Mouse (Mus musculus) liver, embryonic 13.5 days (tissue): Measurements from ENCODE around the gene Gm34653. TPM values are rescaled to one million over a fixed set of nuclear protein-coding genes. Genes with fewer than 3 reads are reported as not detected.
"Not testable (repeated sequence)": the region's sequence is repeated elsewhere in the genome, so short reads cannot be mapped to it uniquely, and the experiment has no call there.

Experiments used
- ATAC-seq: fragments of 200-750 bp; cut with Nextera tagmentation; 2 replicates; pipeline ENCODE4 v1.8.0; 2017; ENCODE audit warnings: low read depth, mild to moderate bottlenecking, moderate number of reproducible peaks, moderate library complexity
- DNase-seq: peaks from one replicate; pipeline ENCODE4 v3.0.0; 2022
- H3K27ac ChIP-seq: fragments of 300-500 bp; sonication (generic); 2 replicates; pipeline ENCODE4 v1.5.1; 2015; ENCODE audit warnings: moderate library complexity, mild to moderate bottlenecking, inconsistent platforms
- H3K27me3 ChIP-seq: fragments of 300-500 bp; sonication (generic); 2 replicates; pipeline ENCODE4 v1.6.1; 2015; ENCODE audit warnings: mild to moderate bottlenecking, inconsistent platforms
- H3K36me3 ChIP-seq: fragments of 300-500 bp; sonication (generic); 2 replicates; pipeline ENCODE4 v1.6.1; 2015; ENCODE audit warnings: mild to moderate bottlenecking, inconsistent platforms
- H3K4me1 ChIP-seq: fragments of 300-500 bp; sonication (generic); replicated peaks from 2 replicates; pipeline ENCODE4 v1.6.1; 2015; ENCODE audit warnings: inconsistent platforms
- H3K4me2 ChIP-seq: fragments of 300-500 bp; sonication (generic); 2 replicates; pipeline ENCODE4 v1.6.1; 2015; ENCODE audit warnings: inconsistent platforms, mild to moderate bottlenecking, moderate library complexity
- H3K4me3 ChIP-seq: fragments of 300-500 bp; sonication (generic); replicated peaks from 2 replicates; pipeline ENCODE4 v1.5.1; 2015; ENCODE audit warnings: mild to moderate bottlenecking, inconsistent platforms
- H3K9ac ChIP-seq: fragments of 300-500 bp; sonication (generic); 2 replicates; pipeline ENCODE4 v1.6.1; 2015; ENCODE audit warnings: mild to moderate bottlenecking, inconsistent platforms
- H3K9me3 ChIP-seq: fragments of 300-500 bp; sonication (generic); replicated peaks from 2 replicates; pipeline ENCODE4 v1.6.1; 2016; ENCODE audit warnings: inconsistent platforms
- WGBS: fragments of 180-500 bp; shearing (Covaris S2); methylation state at CpG from one replicate; pipeline ENCODE4 v1.1.7; 2015; ENCODE audit not compliant: insufficient replicate concordance; 5-methylcytosine and 5-hydroxymethylcytosine counted together
- polyA plus RNA-seq: library from polyadenylated mRNA; unstranded; fragments of >200 nt; fragmentation: Nextera tagmentation; extraction: Ambion mirVana; gene quantifications from 2 replicates; pipeline ENCODE4 v1.2.1, GENCODE M21; 2015

Gene Gm34653
- polyA plus RNA-seq, 1 experiment from 2014 or later: 0.08 TPM

DNA sequence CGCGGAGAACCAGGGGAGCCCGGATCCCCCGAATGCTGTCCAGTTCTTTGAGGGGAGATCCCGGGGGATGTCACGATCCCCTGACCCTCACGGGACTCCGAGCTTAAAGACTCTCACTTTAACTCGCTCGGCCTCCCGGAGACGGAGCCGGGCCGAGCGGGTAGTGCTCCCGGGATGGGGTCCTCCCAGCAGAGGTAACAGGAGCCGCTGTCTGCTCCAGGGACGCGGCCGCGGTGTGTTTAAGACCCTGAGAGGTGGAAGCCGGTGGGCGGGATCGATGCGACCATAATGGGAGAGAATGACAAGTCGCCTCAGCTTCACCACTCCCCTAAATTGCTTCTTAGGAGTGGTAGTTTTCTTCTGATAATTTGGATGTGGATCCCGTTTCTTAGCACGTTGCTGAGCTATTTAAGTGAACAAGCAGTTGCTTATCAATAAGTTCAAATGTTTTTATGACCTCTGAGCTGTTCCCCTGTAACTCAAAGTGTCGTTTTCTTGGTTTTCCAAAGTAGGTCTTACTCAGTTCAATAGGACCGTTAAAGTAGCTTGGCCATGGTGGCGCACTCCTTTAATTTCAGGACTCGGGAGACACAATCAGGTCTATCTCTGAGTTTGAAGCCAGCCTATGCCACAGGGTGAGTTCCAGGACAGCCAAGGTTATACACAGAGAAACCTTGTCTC, 30.1 kb upstream of the Gm34653 start:
- ATAC-seq (peak; percentile 30), DNase-seq (peak; percentile 50)
- Histone ChIP-seq H3K4me2 (peak overlapping the region; percentile 74), H3K27ac (peak overlapping the region; percentile 96), H3K9ac (peak overlapping the region; percentile 93), H3K4me3 (peak overlapping the region; percentile 80), H3K36me3 (peaks cover 35% of the 10 kb centered on the region), H3K4me1 (peaks cover 73% of the 10 kb centered on the region)
- under 1% methylated on average over 30 of the region's 32 CpGs for WGBS
- H3K27me3 ChIP-seq, H3K9me3 ChIP-seq: not testable (repeated sequence)

DNA sequence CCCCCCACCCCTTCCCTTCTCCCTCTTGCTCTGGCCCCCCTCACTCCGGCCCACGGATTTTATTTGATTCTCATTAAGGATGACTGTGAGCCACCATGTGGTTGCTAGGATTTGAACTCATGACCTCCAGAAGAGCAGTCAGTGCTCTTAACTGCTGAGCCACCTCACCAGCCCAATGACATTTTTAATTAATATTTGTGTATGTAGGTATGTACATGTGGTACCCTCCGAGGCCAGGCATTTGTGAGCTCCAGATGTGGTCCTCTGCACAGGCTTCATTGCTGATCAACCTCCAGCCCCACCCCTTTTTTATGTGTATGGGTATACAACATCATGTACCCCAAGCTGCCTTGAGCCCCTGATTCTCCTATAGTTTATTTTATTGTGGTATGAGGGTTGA, 29.1 kb upstream of the Gm34653 start:
- H3K4me1 ChIP-seq: peaks cover 72% of the 10 kb centered on the region
- peaks cover 44% of the 10 kb centered on the region for H3K36me3 ChIP-seq
- peak overlapping the region; percentile 90 for H3K27ac ChIP-seq
- DNase-seq (no peak), ATAC-seq (no peak)
- H3K27me3 ChIP-seq: no peaks in the 10 kb centered on the region
- H3K9ac ChIP-seq: peak overlapping the region; percentile 75
- peak overlapping the region; percentile 78 for H3K4me2 ChIP-seq
- H3K4me3 ChIP-seq: peak overlapping the region; percentile 80
- WGBS: 68% methylated on average over 3 of the region's 3 CpGs
- no peaks in the 10 kb centered on the region for H3K9me3 ChIP-seq

GRCm38 (mm10) chr2:34804172-34804571, 28.6 kb upstream of the Gm34653 start:
- peak overlapping the region; percentile 90 for H3K27ac ChIP-seq

GRCm38 (mm10) chr2:34804815-34805214, 28.0 kb upstream of the Gm34653 start:
- ATAC-seq: peak; percentile 64
- Histone ChIP-seq H3K27ac (peak overlapping the region; percentile 90), H3K9ac (peak overlapping the region; percentile 75), H3K4me2 (peak overlapping the region; percentile 78), H3K9me3 (no peaks in the 10 kb centered on the region), H3K27me3 (no peaks in the 10 kb centered on the region), H3K36me3 (peaks cover 55% of the 10 kb centered on the region), H3K4me1 (peaks cover 78% of the 10 kb centered on the region), H3K4me3 (peak overlapping the region; percentile 80)
- peak; percentile 60 for DNase-seq
- 15% methylated on average over 1 of the region's 1 CpGs for WGBS

More at GRCm38 (mm10) chr2:34804172-34804571, 28.6 kb upstream of the Gm34653 start:
- Histone ChIP-seq H3K4me1 (peaks cover 72% of the 10 kb centered on the region), H3K27me3 (no peaks in the 10 kb centered on the region), H3K4me2 (peak overlapping the region; percentile 78), H3K9ac (peak overlapping the region; percentile 75), H3K4me3 (peak overlapping the region; percentile 80), H3K9me3 (no peaks in the 10 kb centered on the region), H3K36me3 (peaks cover 48% of the 10 kb centered on the region)
- ATAC-seq: no peak
- no peak for DNase-seq
- 85% methylated on average over 2 of the region's 2 CpGs for WGBS

DNA sequence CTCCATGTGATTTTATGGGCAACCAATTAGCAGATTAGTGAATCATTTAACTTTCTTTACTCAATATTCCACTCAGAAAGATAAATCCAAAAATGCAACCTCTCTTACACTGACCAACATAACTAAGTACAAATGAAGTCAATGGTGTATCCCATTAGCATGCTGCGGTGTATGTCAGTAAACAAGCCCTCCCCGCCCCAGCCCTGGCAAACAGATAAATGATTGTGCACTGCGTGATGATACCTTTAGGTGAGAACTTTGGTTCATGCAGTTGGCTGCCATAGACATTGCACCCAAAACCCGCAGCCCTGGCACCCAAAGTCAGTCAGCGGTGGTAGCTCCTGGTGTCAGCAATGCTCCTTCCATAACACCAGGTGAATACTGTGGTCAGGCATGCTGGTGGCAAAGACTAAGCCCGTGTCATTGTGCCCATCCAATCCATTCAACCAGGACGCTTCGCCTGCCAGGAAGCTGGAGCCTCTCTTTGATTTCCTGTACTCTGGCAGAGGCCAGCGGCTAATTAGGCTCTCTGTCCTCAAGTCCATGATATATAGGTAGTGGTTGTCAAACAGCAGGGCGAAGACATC, 27.4 kb upstream of the Gm34653 start:
- H3K27me3 ChIP-seq: no peaks in the 10 kb centered on the region
- ATAC-seq: peak; percentile 35
- DNase-seq: peak; percentile 26
- H3K4me1 ChIP-seq: peaks cover 80% of the 10 kb centered on the region
- 79% methylated on average over 10 of the region's 10 CpGs for WGBS
- H3K27ac ChIP-seq: peak overlapping the region; percentile 90
- peaks cover 60% of the 10 kb centered on the region for H3K36me3 ChIP-seq
- H3K4me2 ChIP-seq: peak overlapping the region; percentile 41
- H3K9me3 ChIP-seq: no peaks in the 10 kb centered on the region
- 0 out of 2 replicates have a peak overlapping the region, but pooled peaks have one; percentile 1 for H3K4me3 ChIP-seq
- H3K9ac ChIP-seq: peak overlapping the region; percentile 49

DNA sequence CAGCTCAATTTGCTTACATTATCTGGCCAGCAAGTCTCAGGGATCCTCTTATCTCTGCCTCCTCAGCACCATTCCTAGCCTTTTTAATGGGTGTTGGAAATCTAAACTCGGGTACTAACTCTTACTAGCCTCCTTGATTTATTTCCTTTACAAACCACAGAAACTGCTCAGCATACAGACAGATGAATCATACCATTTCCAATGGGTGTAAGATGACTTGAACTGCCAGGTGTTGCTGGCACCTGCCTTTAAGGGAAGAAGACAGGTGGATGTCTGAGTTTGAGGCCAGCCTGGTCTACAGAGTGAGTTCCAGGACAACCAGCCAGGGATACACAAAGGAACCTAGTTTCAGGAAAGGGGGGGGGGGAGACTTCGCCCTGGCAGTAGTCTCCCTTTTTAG, 24.8 kb upstream of the Gm34653 start:
- Histone ChIP-seq H3K36me3 (peaks cover 85% of the 10 kb centered on the region), H3K27me3 (no peaks in the 10 kb centered on the region), H3K4me1 (peaks cover 76% of the 10 kb centered on the region), H3K4me2 (0 out of 2 replicates have a peak overlapping the region, but pooled peaks have one; percentile 1), H3K4me3 (no peak overlapping the region), H3K27ac (peak overlapping the region; percentile 70), H3K9ac (peak overlapping the region; percentile 23), H3K9me3 (no peaks in the 10 kb centered on the region)
- no peak for ATAC-seq
- DNase-seq: no peak
- 47% methylated on average over 2 of the region's 2 CpGs for WGBS

- H3K4me3 ChIP-seq: no peak overlapping the region
- H3K36me3 ChIP-seq: peaks cover 89% of the 10 kb centered on the region
- H3K4me1 ChIP-seq: peaks cover 63% of the 10 kb centered on the region
- DNase-seq: no peak
- peak overlapping the region; percentile 81 for H3K27ac ChIP-seq
- no peaks in the 10 kb centered on the region for H3K27me3 ChIP-seq
- H3K9ac ChIP-seq: 0 out of 2 replicates have a peak overlapping the region, but pooled peaks have one; percentile 26
- no peaks in the 10 kb centered on the region for H3K9me3 ChIP-seq
- WGBS: 66% methylated on average over 1 of the region's 1 CpGs
- no peak for ATAC-seq
- peak overlapping the region; percentile 28 for H3K4me2 ChIP-seq
Observed at GRCm38 (mm10) chr2:34809568-34809967, 23.2 kb upstream of the Gm34653 start.

DNA sequence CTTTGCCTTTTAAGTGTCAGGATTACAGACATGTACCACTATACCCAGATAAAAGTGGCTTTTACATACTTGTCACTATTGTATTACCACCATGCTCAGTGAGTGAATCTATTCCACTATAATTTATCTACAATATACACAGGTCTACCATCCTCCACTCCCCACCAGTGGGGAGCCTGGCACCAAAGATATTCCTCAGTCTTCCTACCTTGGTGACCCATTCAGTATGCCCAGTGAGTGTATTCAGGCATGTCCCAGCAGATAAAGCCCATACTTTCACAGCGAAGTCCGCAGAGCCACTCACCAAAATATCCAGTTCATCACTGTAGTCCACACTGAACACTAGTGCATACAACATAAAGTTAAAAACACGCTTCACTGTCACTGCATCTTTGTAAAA, 22.0 kb upstream of the Gm34653 start:
- Histone ChIP-seq H3K27me3 (no peaks in the 10 kb centered on the region), H3K4me1 (peaks cover 58% of the 10 kb centered on the region), H3K4me3 (no peak overlapping the region), H3K9me3 (no peaks in the 10 kb centered on the region), H3K27ac (peak overlapping the region; percentile 81), H3K4me2 (peak overlapping the region; percentile 7), H3K9ac (0 out of 2 replicates have a peak overlapping the region, but pooled peaks have one; percentile 20), H3K36me3 (peaks cover 94% of the 10 kb centered on the region)
- ATAC-seq (peak; percentile 80), DNase-seq (no peak)
- WGBS: 82% methylated on average over 3 of the region's 3 CpGs

DNA sequence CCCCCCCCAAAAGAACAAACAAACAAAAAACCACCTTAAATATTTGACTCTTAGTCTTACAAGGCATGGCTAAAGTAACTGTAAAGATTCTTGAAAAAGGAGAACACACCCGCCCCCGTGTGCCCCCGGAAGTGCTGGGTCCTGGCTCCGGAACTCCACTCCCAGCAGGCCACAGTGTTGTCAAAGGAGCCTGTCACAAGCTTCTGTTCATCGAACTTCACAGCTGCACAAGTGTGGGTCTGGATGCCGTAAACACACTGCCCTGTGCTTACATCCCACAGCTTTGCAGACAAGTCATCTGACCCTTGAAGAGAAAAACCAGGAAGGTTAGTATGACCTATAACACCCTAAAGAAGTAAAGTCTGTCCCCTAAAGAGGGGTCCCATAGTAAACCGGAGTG, 20.1 kb upstream of the Gm34653 start:
- Histone ChIP-seq H3K27ac (no peak overlapping the region), H3K36me3 (peaks cover 95% of the 10 kb centered on the region)
- ATAC-seq: no peak

DNA sequence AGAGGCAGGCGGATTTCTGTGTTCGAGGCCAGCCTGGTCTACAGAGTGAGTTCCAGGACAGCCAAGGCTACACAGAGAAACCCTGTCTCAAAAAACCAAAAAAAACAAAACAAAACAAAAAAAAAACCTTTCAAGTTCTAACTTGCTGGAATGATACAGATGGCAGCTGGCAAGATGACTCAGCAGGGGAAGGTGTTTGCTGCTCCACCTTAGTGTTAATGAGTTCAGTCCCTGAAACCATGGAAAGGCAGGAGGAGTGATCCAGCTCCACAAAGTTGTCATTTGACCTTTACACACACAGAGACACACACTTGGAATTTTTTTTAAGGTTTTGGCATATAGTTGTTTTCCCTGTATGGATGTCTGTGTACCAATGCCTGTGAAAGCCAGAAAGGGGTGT, 16.9 kb upstream of the Gm34653 start:
- Histone ChIP-seq H3K4me1 (peaks cover 19% of the 10 kb centered on the region), H3K9ac (0 out of 2 replicates have a peak overlapping the region, but pooled peaks have one; percentile 36), H3K36me3 (peaks cover 94% of the 10 kb centered on the region), H3K27ac (peak overlapping the region; percentile 79)
- 90% methylated on average over 2 of the region's 2 CpGs for WGBS
- not testable (repeated sequence) for H3K4me2 ChIP-seq, H3K27me3 ChIP-seq, H3K9me3 ChIP-seq, H3K4me3 ChIP-seq
- ATAC-seq (peak; percentile 57; the same call in 1 of the 2 replicates), DNase-seq (peak; percentile 32)

More for the DNA sequence above, 20.1 kb upstream of the Gm34653 start:
- Histone ChIP-seq H3K9ac (no peak overlapping the region), H3K27me3 (no peaks in the 10 kb centered on the region), H3K9me3 (no peaks in the 10 kb centered on the region), H3K4me1 (peaks cover 47% of the 10 kb centered on the region), H3K4me2 (no peak overlapping the region), H3K4me3 (no peak overlapping the region)
- 79% methylated on average over 7 of the region's 7 CpGs for WGBS
- no peak for DNase-seq

DNA sequence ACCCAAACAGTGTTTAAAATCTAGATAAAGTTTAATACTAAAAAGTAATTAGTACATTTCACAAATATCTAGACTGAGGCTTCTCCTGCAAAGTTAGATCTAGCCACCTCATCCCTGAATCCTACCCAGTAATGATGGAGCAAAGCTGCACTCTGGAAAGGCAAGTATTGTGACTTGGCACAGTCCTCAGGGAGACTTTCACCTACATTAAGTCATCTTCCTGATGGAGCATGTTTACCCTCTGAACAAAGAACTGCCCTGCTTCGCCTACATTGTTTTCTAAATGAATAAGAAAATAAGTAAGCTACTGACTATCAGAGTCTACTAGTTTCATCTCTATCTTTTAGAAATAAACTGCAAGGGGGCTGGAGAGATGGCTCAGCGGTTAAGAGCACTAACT, 14.3 kb upstream of the Gm34653 start:
- H3K9me3 ChIP-seq: no peaks in the 10 kb centered on the region
- H3K4me3 ChIP-seq: no peak overlapping the region
- ATAC-seq (no peak), DNase-seq (no peak)
- no peak overlapping the region for H3K9ac ChIP-seq
- H3K27me3 ChIP-seq: no peaks in the 10 kb centered on the region
- H3K36me3 ChIP-seq: peaks cover 86% of the 10 kb centered on the region
- no peak overlapping the region for H3K4me2 ChIP-seq
- H3K4me1 ChIP-seq: peaks cover 34% of the 10 kb centered on the region
- no peak overlapping the region for H3K27ac ChIP-seq
- WGBS: 82% methylated on average over 2 of the region's 2 CpGs
